Mouse (Mus musculus): ENCODE data around the gene Nhlrc1.

DNA sequence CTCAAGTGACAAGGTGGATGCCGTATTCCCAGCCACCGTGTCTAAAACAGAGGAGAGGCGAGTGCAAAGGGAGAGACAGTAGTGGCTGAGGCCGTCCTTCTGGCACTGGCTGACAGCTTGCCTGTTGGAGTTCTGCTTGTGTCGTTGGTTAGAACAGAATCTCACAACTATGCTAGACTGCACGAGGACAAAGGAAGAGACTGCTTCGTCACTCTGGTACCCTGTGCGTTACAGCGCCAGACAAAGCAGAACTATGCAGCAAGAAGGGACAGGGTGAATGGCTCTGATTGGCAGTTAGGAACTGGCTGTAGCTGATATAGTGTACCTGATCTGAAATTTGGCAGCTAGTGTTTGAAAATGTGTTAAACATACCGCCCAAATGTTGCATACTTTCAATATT lies 39.3 kb upstream of the Nhlrc1 start:
- TF ChIP-seq CTCF (IDR thresholded peaks at IDR 0.05; ENCODE audit: low read depth) (no peak), EP300 (IDR thresholded peaks at IDR 0.05; ENCODE audit: low read depth) (no peak)
